Mouse (Mus musculus): ENCODE measurements around the gene Tmem168.

Gene Tmem168

GRCm38 (mm10) chr6:13607621-13608493, at the start of gene Tmem168:
Tmem168 (minus strand) TSS chr6:13608100.
- DNase-seq (ENCODE audit: low spot score in 2 of 2), result peak; percentile 77 to 95

- no peak for DNase-seq (ENCODE audit: low spot score in 2 of 2)
These were observed 46.2 kb upstream of the Tmem168 start for GRCm38 (mm10) chr6:13654081-13654480.

GRCm38 (mm10) chr6:13652284-13652683, 44.4 kb upstream of the Tmem168 start:
- DNase-seq (ENCODE audit: low spot score in 2 of 2), result no peak

- no peak for DNase-seq (ENCODE audit: low spot score in 2 of 2)
These were observed 43.0 kb upstream of the Tmem168 start for GRCm38 (mm10) chr6:13650854-13651253.

- no peak for DNase-seq (ENCODE audit: low spot score in 2 of 2)
These were observed 40.4 kb upstream of the Tmem168 start for GRCm38 (mm10) chr6:13648305-13648704.

- no peak for DNase-seq (ENCODE audit: low spot score in 2 of 2)
These were observed 28.7 kb upstream of the Tmem168 start for GRCm38 (mm10) chr6:13636582-13636989.

- DNase-seq (ENCODE audit: low spot score in 2 of 2), result no peak
These were observed 24.7 kb upstream of the Tmem168 start for GRCm38 (mm10) chr6:13632571-13632970.

GRCm38 (mm10) chr6:13630607-13631006, 22.7 kb upstream of the Tmem168 start:
- DNase-seq (ENCODE audit: low spot score in 2 of 2), result no peak

GRCm38 (mm10) chr6:13619618-13620017, 11.7 kb upstream of the Tmem168 start:
- no peak for DNase-seq (ENCODE audit: low spot score in 2 of 2)

GRCm38 (mm10) chr6:13617110-13617509, 9.2 kb upstream of the Tmem168 start:
- DNase-seq (ENCODE audit: low spot score in 2 of 2), result no peak

- no peak for DNase-seq (ENCODE audit: low spot score in 2 of 2)
These were observed 6.7 kb upstream of the Tmem168 start for GRCm38 (mm10) chr6:13614568-13614967.

- no peak for DNase-seq (ENCODE audit: low spot score in 2 of 2)
These were observed 5.8 kb upstream of the Tmem168 start for GRCm38 (mm10) chr6:13613671-13614070.

- no peak for DNase-seq (ENCODE audit: low spot score in 2 of 2)
These were observed 3.0 kb upstream of the Tmem168 start for GRCm38 (mm10) chr6:13610869-13611268.

- no peak for DNase-seq (ENCODE audit: low spot score in 2 of 2)
These were observed 1.6 kb upstream of the Tmem168 start for GRCm38 (mm10) chr6:13609353-13610140.

GRCm38 (mm10) chr6:13606921-13607620, 829 bp downstream of the Tmem168 start:
- DNase-seq (ENCODE audit: low spot score in 2 of 2), result no peak

- no peak for DNase-seq (ENCODE audit: low spot score in 2 of 2)
These were observed 1.5 kb downstream of the Tmem168 start for GRCm38 (mm10) chr6:13606394-13606793.

- no peak for DNase-seq (ENCODE audit: low spot score in 2 of 2)
These were observed 4.8 kb downstream of the Tmem168 start for GRCm38 (mm10) chr6:13603134-13603533.

GRCm38 (mm10) chr6:13601587-13601986, 6.3 kb downstream of the Tmem168 start:
- peak in 1 of 2 experiments; percentile 49 for DNase-seq (ENCODE audit: low spot score in 2 of 2)

GRCm38 (mm10) chr6:13598239-13598923, 9.5 kb downstream of the Tmem168 start:
- peak in 1 of 2 experiments; percentile 25 for DNase-seq (ENCODE audit: low spot score in 2 of 2)

- DNase-seq (ENCODE audit: low spot score in 2 of 2), result no peak
These were observed 15.1 kb downstream of the Tmem168 start for GRCm38 (mm10) chr6:13592729-13593345.

GRCm38 (mm10) chr6:13586560-13586959, 21.3 kb downstream of the Tmem168 start:
- no peak for DNase-seq (ENCODE audit: low spot score in 2 of 2)

All from left cerebral cortex, adult 9 months (tissue).